Mouse (Mus musculus) neutrophil, adult 59 days (primary cell): Measurements from ENCODE around the gene Gm4175. TPM values are rescaled to one million over a fixed set of nuclear protein-coding genes. Genes with fewer than 3 reads are reported as not detected.

ENCODE experiments used
- total RNA-seq, 2 experiments: library from RNA; stranded (reverse); gene quantifications; 1 replicate in 1 of 2; 2 replicates in 1 of 2; pipeline ENCODE4 v1.2.4; 2023

The Gm4175 gene
- not detected for total RNA-seq

GRCm38 (mm10) chr7:21761375-21761774 is at the start of gene Gm4175:
TSS of gene Gm4175 (minus strand) at chr7:21761475.

GRCm38 (mm10) chr7:21796628-21797027 is 35.4 kb upstream of the Gm4175 start, which contains the start of gene Gm4177:
TSS of gene Gm4177 (minus strand) at chr7:21796728.

Other genes with a start within 250 kb of the Gm4175 start
- not detected for gene Vmn1r130, start 249.7 kb downstream of the Gm4175 start, total RNA-seq
- gene Vmn1r131, start 215.4 kb downstream of the Gm4175 start, total RNA-seq = not detected
- gene Vmn1r132, start 147.4 kb downstream of the Gm4175 start, total RNA-seq = not detected
- gene Gm4177, start 35.3 kb upstream of the Gm4175 start, total RNA-seq = not detected
- not detected for gene Vmn1r135, start 70.9 kb upstream of the Gm4175 start, total RNA-seq
- not detected for gene Gm5725, start 82.8 kb upstream of the Gm4175 start, total RNA-seq
- not detected for gene Gm5891, start 159.8 kb upstream of the Gm4175 start, total RNA-seq
- not detected for gene Vmn1r137, start 233.1 kb upstream of the Gm4175 start, total RNA-seq